Mouse (Mus musculus): ENCODE results near the gene Cartpt.

DNA sequence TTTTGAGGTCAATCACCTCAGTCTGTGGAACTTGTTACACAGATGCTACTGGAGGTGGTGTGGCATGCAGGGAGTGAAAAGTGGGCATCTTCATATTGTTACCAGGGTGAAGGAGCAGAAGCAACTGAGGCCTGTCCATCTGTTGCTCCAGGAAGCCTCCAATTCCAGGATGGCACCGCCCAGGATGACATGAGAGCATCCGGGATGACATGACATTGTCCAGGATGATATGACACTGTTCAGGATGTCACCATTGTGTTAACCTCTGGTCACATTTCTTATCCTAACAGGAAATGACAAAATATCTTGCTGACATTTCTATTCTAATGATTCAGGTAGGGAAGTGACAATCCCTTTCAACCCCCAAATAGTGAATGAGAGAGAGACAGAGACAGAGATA, 47.8 kb downstream of the Cartpt start:
- TF ChIP-seq CTCF (IDR thresholded peaks at IDR 0.05; ENCODE audit: borderline replicate concordance, extremely low read depth, insufficient read depth, insufficient read length): no peak
- no peak for TF ChIP-seq POLR2A (IDR thresholded peaks at IDR 0.05; ENCODE audit: borderline replicate concordance, extremely low read depth, insufficient read depth, insufficient read length, poor library complexity, severe bottlenecking)
